Mouse (Mus musculus) cerebellum, adult 9-10 months (tissue): Measurements from ENCODE around the gene Ttll4.

Experiments used
- DNase-seq: peaks from one replicate; pipeline ENCODE4 v3.0.0; 2022

The Ttll4 gene

DNA sequence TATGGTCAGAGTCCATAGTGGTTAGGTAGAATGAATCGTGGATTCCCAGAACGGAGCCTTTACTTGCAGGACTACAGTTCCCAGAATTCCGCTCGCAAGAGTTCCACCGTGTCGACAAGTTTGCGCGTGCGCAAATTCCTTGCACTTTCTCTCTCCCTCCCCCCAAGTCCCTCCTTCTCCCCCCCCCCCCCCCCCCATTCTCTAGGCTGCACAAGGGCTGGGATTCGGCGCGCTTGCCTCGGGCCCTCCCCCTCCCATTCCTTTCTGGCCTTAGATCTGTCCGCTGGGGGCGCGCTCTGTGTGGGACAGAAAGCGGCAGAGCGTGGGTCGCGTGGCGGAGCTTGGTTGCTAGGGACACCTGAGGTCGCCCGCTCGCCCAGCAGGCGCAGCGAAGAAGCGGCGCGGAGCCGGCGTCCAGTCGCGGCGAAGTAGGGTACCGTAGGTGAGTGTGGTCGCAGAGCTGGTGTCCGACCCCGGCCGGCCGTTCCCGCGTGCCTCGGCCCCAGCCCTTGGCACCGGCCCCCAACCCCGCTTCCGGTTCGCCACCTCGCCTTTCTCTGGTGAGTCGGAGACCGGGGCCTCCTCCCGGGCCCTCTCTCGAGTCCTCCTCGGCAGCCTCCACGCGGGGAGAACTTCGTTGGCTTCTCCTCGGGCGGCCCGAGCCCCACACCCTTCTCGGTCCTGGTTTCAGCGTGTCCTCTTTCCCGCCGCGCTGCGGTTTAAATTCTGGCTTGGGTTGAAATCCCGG is at the start of gene Ttll4:
TSS of gene Ttll4 (plus strand) at position 298 of the 748 bp plus-strand sequence.
- DNase-seq, result peak; percentile 97

DNA sequence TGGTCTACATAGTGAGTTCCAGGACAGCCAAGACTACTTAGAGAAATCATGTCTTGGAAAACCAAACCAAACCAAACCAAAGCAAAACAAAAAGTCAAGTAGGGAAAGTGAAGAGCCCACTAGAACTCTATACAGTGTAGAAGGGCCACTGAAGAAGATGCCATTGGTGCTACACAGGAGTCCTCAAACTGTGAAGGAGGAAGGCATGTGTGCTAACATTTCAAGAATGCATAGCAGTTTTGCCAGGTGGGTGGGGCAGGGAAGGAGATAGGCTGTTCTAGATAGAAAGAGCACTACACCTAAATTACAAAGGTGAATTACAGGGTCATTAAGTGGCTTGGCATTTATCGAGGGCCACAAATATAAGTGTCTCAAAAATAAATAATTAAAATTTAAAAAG is 37.4 kb upstream of the Ttll4 start:
- no peak for DNase-seq

DNA sequence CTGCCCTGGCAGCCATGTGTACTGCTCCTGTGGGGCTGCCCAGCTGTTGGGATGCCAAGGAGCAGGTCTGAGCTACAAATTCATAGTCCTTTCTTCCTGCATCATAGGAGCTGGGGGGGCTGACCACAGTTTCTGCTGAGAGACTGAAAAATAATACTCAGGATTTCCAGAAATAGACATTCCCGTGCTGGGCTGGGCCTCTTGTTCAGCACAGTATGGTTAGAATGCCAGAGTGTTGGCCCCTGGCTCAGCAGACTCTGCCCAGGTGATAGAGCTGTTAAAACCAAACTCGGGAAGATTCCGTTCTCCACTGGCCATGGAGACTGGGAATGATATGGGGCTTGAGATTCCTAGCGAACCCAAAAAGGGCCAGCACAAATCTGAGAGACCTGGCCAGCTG is 35.5 kb upstream of the Ttll4 start:
- DNase-seq, result no peak

DNA sequence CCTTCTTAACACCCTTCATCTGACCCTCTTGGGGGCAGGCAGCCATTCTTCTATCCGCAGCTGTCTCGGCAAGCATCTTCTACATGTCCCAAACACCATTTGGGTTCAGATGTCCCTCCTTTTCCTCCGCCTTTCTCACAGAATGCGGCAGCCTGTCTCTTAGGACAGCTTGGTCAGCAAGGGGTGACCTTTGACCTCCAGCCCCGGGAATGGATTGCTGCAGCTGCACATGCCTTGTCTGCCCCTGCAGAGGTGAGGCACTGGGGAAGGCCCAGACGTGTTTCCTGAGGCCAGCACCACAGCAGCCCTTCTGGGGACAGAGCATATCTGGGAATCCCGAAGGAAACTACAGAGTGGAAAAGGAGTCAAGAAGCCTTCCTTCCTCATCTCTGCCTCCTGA is 33.5 kb upstream of the Ttll4 start:
- DNase-seq, result no peak

DNA sequence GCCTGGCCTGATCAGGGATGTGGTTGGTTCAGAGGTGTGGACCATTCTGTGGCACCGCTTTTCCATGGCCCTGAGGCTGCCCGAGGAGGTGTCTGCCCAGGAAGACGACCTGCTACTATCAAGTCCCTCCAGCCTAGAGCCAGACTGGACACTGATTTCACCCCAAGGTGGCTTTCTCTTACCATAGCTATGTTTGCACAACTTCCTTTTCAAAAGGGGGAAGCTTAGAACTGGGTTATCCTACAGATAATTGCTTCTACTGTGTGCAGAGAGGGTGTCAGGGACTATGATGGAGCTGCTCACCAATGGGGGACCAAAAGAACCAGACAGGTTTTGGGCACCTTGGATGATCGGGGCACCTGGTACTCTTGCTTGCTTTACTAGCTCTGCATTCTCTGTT is 28.8 kb upstream of the Ttll4 start:
- no peak for DNase-seq

DNA sequence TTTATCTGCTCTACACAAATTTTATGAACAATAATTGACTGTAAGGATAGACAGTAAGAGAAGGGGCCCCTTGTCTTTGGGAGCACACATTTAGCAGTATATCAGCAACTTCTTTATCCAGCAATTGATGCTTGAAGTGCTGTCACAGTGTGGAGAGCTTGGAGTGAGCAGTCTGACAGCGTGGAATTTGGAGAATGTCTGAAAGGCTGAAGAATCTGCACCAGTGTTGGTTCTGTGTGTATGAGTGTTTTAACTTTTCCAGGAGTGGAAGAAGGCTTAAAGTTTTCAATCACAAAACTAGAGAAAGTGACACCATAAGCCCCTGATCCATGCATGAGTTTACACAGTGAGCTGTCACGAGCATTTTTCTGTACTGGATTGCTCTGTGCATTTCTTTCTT is 18.0 kb upstream of the Ttll4 start:
- no peak for DNase-seq

DNA sequence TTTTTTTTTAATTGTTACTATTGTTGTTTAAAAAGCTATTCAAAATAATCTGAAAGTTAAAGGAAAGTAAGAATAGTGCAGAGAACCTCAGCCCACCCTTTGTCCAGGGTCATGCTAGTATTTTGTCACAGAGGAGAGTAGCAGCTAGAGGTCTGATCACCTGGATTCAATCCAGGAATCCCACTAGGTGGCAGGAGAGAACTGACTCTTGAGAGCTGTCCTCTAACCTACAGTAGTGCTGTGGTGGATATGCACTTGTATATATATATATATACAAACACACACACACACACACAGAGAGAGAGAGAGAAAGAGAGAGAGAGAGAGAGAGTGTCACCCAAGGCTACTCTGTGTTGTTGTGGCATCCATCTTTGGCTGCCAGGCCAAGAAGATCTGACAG is 17.6 kb upstream of the Ttll4 start:
- no peak for DNase-seq

DNA sequence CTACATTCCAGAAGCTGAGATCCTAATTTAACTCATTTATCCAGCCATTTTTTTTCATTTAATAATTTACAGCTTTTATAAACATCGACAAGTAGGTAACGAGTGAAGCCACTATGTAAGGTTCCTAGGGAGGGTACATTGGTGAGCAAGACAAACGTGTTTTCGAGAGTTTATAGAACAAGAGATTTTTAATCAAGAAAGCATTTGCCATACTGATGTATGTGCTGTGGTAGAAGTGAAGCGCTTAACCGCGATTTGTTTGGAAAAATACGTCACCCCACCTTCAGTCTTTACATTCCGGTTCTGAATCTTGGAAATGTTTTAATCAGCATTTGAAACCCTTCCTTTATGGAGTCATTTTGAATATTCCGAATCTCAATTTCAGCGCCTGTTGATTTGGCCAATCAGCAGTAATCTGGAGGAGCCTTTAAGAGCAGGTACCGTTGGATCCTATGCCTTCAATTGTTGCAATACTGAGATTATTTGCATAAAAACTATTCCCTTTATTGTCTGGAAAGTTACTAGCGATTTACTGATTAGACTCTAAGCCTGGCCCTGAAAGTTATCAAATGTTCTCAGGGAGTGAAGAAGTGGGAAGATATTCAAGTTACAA is 814 bp downstream of the Ttll4 start:
- peak; percentile 20 for DNase-seq

DNA sequence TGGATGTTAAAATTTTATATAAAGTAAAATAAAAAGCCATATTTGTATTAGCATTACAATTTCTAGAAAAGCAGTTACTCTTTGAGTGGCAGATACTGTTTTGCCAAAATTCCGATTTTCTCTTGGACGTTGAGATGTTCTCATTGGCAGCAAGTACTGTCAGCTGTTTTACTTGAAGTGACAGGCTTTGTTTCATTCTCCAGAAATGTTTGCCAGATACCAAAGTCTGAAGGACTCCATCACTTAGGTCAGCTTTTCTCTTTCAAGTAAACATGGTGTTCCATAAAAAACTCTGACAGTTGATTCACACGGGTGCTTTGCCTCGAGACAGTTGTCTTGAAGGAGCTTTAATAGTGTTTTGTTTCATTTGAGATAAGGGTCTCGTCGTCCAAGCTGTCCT is 3.6 kb downstream of the Ttll4 start:
- DNase-seq, result no peak

DNA sequence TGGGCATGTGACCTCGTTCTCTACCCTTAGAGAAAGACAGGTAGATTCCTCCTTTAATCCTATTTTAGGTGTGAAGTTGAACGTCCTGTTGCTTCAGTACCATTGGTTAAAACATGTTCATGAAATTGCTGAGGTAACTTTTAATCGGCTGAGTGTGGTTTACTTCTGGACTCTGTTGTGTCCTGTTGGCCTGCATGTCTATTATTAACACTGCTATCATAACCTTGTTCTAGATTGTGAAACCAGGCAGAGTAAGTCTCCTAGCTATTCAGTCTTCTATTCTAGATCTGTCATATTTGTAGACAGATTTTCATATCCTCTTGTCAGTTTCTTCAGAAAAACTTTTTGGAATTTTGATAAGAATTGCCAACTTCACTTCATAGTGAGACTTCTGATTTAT is 6.8 kb downstream of the Ttll4 start:
- no peak for DNase-seq

DNA sequence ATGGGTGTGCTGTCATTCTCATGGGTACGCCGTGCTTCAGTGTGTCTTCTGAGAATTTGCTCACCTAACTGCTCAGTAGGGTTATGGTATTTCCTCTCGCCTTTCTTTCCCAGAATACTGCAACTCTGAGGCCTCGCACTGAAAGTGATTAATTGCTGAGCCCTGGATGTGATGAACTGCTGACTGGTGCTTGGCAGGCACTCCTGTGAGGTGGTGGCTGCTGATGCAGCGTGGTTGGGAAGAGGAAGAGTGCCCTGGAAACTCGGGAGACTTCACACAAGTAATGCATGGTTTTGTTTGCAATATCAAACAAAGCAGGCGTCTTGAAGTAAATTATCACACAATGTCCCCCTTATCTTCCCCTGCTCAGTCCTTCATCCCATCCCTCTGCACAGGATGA is 11.2 kb downstream of the Ttll4 start:
- DNase-seq, result no peak

DNA sequence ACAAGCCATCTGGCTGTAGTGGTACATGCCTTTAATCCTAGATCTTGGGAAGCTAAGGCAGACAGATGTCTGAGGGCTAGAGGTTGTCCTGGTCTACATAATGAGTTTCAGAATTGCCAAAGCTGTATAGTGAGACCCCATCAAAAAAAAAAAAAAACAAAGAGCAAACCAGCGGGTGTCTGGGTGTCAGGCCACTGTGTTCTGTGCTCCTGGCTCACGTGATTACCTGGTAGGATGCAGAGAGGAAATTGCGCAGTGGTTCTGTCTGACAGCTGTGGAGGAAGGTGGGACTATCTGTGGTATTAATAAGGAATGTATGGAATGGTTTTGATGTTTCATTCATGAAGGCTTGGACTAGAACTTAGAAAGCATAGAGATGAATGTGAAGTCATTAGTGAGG is 15.3 kb downstream of the Ttll4 start:
- DNase-seq, result no peak

DNA sequence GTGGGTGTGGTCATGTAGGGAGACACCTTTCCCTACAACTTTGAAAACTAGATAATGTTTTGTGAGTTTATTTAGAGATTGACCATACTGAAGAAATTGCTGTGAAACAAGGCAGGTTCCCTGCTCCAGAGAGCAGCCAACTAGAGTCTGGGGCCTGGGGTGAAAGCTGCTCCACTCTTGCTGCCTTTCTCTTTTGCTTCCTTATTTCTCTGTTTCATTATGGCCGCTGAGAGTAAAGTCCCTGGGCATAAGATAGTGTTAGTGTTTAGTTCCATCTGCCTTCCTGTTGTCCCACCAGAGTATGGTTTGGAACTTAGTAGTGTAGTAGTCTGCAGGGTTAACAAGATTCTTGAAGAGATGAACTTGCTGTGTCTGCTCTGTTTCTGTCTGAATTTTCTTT is 16.3 kb downstream of the Ttll4 start:
- DNase-seq, result no peak

DNA sequence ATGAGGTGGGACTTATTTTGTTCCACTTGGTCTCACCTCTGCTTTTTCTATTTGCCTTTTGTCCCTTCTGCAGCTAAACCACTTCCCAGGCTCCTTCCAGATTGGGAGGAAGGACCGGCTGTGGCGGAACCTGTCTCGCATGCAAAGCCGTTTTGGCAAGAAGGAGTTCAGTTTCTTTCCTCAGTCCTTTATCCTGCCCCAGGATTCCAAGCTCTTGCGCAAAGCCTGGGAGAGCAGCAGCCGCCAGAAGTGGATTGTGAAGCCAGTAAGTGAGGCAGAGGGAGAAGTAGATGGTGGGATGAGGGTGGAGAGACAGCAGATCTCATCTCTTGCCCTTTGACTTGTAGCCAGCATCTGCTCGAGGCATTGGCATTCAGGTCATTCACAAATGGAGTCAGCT is 25.6 kb downstream of the Ttll4 start:
- DNase-seq, result no peak

DNA sequence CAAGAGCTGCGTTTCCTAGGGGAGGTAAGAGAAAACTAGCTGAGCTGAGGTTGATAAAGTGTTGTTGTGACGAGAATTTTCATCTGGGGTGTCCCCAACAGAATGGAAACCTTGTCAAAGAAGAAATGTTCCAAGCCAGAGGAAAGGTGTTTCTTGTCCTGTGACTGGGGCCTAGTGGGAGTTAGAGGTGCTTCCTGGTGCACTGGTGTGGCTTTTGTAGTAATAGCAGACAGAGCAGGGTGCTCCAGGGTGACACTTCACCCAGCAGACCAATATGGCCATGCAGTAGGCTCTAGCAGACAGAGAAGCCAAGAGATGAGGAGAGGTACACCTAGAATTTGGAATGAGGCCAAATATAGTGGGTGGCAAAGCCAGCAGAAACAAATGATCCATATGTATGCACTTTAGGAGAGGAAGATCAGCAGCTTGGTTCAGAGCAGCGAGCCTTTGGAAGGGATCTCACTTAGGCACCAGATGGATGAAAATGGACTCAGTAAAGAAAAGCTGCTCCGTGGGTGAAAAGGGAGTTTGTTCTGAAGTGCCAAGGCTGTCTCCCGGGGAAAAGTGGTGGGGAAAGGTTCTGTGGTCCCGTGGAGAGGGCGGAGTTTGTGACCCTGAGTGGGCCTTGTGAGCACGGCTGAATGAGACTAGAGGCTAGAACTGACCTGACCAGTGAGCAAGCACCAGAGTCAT is 32.5 kb downstream of the Ttll4 start:
- DNase-seq, result no peak

DNA sequence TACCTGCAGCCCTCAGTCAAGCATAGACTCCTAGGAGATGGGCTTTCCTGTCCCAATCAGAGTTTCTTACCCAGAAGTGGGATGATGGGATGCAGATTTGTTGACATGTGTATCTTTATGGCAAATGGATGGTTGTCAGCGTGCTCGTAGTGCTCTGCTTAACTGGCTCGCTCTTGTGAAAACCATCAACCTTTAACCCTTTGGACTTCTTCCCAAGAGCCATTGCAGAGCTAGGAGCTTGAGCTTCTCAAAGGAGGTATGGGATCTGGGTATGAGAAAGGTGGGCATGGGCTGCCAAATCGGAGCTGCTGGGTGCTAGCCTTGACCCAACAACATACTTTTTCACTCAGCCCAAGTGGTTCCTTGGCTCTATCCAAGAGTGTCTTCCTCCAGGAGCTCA is 34.3 kb downstream of the Ttll4 start:
- no peak for DNase-seq

DNA sequence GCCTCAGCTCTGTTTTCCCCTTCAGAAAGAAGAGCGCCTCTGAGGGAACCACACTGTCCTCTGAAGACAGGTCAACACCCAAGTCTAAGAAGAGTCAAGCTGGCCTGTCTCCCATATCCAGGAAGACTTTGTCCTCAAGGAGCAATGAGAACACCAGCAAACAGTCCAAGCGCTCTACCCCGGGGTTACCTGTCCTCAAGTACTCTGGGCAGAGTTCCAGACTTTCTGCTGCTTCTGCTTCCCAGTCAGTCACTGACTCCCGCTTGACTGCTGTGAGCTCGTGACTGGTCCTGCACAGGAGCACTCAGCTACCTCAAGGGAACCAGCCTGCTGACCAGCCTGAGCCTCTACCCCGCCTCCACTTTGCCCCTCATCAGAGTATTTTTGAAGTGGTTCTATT is 35.9 kb downstream of the Ttll4 start:
- no peak for DNase-seq

DNA sequence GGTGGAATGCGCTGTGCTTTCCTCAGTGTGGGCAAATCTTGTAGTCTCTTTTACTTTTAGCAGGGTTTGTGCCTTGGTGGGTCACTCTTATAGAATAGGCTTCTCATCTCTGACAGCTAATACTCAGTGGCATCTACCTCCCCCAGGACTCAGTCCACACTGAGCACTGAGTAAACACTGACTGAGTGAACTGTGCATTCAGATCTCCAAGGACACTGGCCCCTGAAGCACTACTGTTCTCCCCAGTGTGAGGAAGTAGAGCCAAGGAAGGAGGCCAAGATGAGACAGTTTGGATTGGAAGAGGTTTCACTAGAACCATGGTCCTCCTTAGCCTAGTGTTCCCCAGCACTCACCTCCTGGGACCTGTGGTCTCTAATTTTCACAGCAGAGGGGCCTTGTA is 36.8 kb downstream of the Ttll4 start:
- DNase-seq, result no peak

DNA sequence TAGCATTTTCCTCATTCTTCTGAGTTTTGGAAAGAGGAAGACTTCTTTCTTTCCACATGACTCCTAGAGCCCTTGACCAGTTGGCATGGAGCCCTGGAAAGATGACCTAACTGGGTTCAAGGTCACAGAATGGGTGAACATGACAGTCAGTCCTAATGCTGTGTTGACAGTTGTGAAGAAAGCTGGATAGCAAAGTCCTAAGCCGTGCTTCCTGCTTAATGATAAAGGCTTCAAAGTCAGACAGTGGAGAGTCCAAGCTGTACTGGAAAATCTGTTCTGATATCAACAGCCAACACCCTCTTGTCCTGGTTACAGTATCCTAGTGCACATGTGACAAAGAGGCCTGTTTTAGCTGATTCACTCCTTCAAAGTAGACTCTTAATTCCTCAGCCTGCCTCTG is 37.2 kb downstream of the Ttll4 start:
- DNase-seq, result no peak

DNA sequence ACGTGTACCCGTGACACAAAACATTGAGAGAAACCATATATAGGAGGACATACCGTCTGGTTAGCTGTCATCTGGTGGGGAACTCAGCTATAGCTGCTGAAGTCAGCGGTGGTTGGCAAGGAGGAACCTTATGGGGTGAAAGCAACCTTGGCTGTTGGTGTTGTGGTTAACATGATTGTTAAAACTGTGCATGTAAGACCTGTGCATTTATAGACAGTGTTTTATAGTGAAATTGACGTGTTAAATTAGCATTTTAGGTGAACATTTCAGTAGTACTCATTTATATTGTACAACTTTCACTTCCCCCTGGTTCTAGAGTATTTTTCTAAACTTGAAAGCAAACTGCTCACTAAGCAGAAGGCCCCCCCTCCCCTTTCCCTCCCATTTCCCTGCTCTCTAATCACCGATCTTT is 40.6 kb downstream of the Ttll4 start:
- no peak for DNase-seq

DNA sequence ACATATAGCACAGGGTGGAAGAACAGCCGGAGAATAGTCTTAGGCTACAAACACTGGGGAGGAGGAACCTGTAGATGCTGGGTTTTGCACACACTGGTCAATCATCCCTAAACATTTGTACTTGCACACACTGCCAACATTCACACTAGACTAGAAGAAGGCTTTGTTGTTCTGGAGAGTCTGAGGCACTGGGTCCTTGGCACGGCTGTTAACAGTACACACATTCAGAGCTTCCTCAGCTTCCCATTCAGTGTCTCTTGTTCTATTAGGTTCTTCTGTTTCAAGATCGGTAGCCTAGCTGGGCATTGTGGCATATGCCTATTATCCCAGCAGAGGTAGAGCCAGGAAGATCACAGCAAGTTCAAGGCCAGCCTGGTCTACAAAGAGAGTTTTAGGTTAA is 42.6 kb downstream of the Ttll4 start:
- peak; percentile 11 for DNase-seq

DNA sequence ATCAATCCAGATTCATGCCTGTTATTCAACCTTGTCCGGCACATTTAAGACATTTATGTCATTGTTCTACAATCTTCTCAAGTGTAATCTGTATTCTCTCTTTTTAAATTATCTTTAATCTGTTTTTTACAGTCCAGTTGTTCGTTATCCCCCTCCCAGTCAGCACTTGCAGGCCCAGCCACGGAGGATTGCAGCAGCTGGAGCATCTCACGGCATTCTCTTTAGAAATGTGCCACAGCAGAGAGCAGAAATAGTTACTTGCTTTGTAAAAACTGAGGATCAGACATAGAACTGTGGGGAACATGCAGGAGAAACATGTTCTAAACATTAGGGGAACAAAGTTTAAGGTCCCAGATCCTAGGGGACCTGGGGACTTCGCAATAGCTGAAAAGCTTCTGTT is 43.5 kb downstream of the Ttll4 start:
- no peak for DNase-seq

DNA sequence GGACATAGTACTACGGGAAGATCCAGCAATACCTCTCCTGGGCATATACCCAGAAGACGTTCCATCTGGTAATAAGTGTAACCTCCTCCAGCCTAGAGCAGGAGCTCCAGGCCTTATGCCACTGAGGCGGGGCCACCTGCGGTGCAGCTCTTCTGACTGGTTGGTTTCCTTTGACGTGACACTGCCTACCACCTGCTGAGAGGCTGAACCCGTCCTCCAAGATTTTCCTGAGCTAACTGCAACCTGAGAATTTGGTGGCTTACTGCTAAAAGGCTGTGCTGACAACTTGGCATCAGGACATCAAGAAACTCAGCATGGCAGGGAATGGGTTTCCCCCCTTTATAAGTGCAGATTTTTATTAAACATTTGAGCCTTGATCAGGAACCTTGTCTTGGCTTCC is 48.0 kb downstream of the Ttll4 start:
- no peak for DNase-seq

DNA sequence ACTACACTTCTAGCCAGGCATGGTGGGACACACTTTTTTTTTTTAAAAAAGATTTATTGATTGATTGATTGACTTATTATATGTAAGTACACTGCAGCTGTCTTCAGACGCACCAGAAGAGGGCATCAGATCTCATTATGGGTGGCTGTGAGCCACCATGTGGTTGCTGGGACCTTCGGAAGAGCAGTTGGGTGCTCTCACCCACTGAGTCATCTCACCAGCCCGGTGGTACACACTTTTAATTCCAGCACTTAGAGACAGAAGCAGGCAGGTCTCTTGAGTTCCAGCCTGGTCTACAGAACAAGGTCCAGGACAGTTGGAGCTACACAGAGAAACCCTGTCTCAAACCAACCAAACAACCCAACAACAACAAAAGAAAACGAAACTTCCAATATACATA is 50.5 kb downstream of the Ttll4 start:
- DNase-seq, result no peak
